Mouse (Mus musculus) liver, embryonic 18 days (tissue): ENCODE data around the gene Clec3a. TPM values are rescaled to one million over a fixed set of nuclear protein-coding genes. Genes with fewer than 3 reads are reported as not detected.

ENCODE experiments used
- polyA plus RNA-seq: library from polyadenylated mRNA; depleted of rRNA; stranded (reverse); fragments of >200 nt; gene quantifications from 2 replicates; pipeline ENCODE4 v1.2.3, GENCODE M21; 2012; rRNA removed

The Clec3a gene
- not detected in 2 replicates for polyA plus RNA-seq

GRCm38 (mm10) chr8:114417786-114418185, at the start of gene Clec3a:
Gene Clec3a, plus strand, starts transcription at chr8:114418086.

DNA sequence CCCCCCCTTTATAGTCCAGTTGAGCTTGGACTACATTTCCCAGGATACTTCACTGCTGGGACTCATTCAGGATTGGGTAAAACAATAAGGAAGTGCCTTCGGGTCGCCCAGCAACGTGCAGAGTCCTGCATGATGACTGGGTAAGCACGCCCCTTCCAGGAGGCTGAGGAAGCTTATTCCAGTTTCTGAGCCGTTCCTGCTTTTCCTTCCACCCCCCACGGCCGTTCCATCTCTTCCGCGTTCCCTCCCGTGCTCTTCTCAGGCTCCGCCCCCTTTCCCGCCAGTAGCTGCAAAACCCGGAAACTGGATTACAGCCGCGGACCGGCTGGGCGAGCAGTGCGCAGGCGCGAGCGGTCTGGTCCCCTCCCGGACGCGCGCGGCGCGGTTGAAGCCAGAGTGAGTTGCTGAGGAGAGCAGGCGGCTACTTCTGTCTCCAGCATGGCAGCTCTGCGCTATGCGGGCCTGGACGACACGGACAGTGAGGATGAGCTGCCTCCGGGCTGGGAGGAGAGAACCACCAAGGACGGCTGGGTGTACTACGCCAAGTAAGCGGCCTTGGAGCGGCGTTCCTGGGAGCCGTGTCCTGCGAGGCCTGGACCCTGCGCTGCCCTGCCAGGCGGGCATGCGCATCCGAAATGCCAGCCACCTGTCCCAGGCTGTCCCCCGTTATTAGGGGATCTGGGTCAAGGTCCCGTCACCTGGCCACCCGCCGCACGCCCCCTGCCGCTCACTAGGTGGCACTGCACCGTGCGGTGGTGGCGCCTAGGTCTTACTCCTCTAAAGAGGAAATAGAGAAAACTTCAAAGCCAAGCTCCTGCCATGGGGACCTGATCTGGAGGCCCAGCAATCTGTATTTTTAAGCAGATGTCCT, 21.7 kb downstream of the Clec3a start, which contains the start of gene Wwox:
Gene Wwox (plus strand): TSS at position 322 of the 871 bp plus-strand sequence.

Other genes starting within 250 kb of the Clec3a start
- 0.05 and 0.06 TPM in 2 replicates for gene Vat1l, start 212.5 kb upstream of the Clec3a start, polyA plus RNA-seq
- gene Wwox, start 21.6 kb downstream of the Clec3a start, polyA plus RNA-seq: 2.9 TPM in 2 replicates